Mouse (Mus musculus): ENCODE measurements at regions not wholly inside any gene's neighbourhood (a gene's known extent, or its start where the extent isn't known, plus 50 kb on each side); places are given as distances from the start of the nearest gene placed in this dataset.

GRCm38 (mm10) chr17:51246038-51246437 lies 66.9 kb upstream of the Tbc1d5 start:
- no peak for ATAC-seq (replicated peaks; ENCODE audit: extremely low read depth, insufficient read depth, low FRiP score)
- 62% methylated on average over 3 of the region's 3 CpGs for WGBS
- H3K4me2 ChIP-seq (ENCODE audit: low read depth, low read length): no peak overlapping the region

DNA sequence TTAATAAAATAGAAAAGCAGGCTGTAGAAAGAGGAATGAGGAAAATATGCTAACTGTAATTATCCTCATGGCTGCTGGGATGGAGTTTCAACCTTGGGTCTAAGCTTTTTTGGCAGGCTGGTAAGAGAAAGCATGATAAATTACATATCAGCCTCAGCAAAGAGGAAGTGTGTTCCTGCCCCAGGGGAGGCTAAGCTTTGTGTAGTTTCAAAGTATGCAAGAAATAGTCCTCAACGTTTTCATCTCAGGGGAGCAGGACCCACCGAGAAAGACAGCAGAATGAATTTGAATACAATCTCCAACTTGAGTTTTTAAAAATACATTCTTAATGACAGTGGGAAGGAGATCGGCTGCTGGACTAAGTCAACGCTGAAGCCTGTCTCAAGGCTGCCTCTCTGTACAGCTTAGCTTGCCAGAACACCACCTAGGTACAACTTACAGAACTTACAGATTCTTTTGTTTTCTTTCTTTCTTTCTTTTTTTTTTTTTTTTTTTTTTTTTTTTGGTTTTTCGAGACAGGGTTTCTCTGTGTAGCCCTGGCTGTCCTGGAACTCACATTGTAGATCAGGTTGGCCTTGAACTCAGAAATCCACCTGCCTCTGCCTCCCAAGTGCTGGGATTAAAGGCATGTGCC lies 61.3 kb upstream of the Tbc1d5 start:
- no peak for ATAC-seq (replicated peaks; ENCODE audit: extremely low read depth, insufficient read depth, low FRiP score)

More at GRCm38 (mm10) chr17:51246038-51246437, 66.9 kb upstream of the Tbc1d5 start:
- Histone ChIP-seq H3K36me3 (ENCODE audit: control insufficient read depth, insufficient read depth) (no peaks in the 10 kb centered on the region), H3K9ac (ENCODE audit: low read length) (no peak overlapping the region), H3K27me3 (ENCODE audit: control insufficient read depth, insufficient read depth, low read length) (no peaks in the 10 kb centered on the region), H3K27ac (ENCODE audit: low read length) (no peak overlapping the region), H3K9me3 (replicated peaks; ENCODE audit: control insufficient read depth, low read length) (no peaks in the 10 kb centered on the region), H3K4me3 (ENCODE audit: low read length) (no peak overlapping the region), H3K4me1 (ENCODE audit: control insufficient read depth, insufficient read depth, low read length) (peaks cover 7% of the 10 kb centered on the region; the same call in 1 of the 2 replicates)

GRCm38 (mm10) chr17:51239465-51239864 lies 60.3 kb upstream of the Tbc1d5 start:
- H3K4me3 ChIP-seq (ENCODE audit: low read length): no peak overlapping the region
- no peak overlapping the region for H3K27ac ChIP-seq (ENCODE audit: low read length)
- H3K9ac ChIP-seq (ENCODE audit: low read length): no peak overlapping the region
- H3K36me3 ChIP-seq (ENCODE audit: control insufficient read depth, insufficient read depth): no peaks in the 10 kb centered on the region
- no peaks in the 10 kb centered on the region for H3K9me3 ChIP-seq (replicated peaks; ENCODE audit: control insufficient read depth, low read length)
- ATAC-seq (replicated peaks; ENCODE audit: extremely low read depth, insufficient read depth, low FRiP score): no peak
- 44% methylated on average over 3 of the region's 3 CpGs for WGBS
- H3K27me3 ChIP-seq (ENCODE audit: control insufficient read depth, insufficient read depth, low read length): no peaks in the 10 kb centered on the region
- H3K4me1 ChIP-seq (ENCODE audit: control insufficient read depth, insufficient read depth, low read length): no peaks in the 10 kb centered on the region
- H3K4me2 ChIP-seq (ENCODE audit: low read depth, low read length): no peak overlapping the region

More for the DNA sequence above, 61.3 kb upstream of the Tbc1d5 start:
- H3K9me3 ChIP-seq (replicated peaks; ENCODE audit: control insufficient read depth, low read length): no peaks in the 10 kb centered on the region
- H3K27me3 ChIP-seq (ENCODE audit: control insufficient read depth, insufficient read depth, low read length): no peaks in the 10 kb centered on the region
- no peak overlapping the region for H3K4me3 ChIP-seq (ENCODE audit: low read length)
- no peaks in the 10 kb centered on the region for H3K4me1 ChIP-seq (ENCODE audit: control insufficient read depth, insufficient read depth, low read length)
- no peak overlapping the region for H3K4me2 ChIP-seq (ENCODE audit: low read depth, low read length)
- H3K27ac ChIP-seq (ENCODE audit: low read length): no peak overlapping the region
- 57% methylated on average over 5 of the region's 5 CpGs for WGBS
- H3K9ac ChIP-seq (ENCODE audit: low read length): no peak overlapping the region
- H3K36me3 ChIP-seq (ENCODE audit: control insufficient read depth, insufficient read depth): no peaks in the 10 kb centered on the region
